Mouse (Mus musculus): ENCODE results near the gene Map3k6. TPM values are rescaled to one million over a fixed set of nuclear protein-coding genes. Genes with fewer than 3 reads are reported as not detected.

Gene Map3k6
- polyA plus RNA-seq, 1 experiment from 2014 or later, result 21.4 TPM

- no peaks in the 10 kb centered on the region for H3K27me3 ChIP-seq
- 30% methylated on average over 24 of the region's 24 CpGs for WGBS
- ATAC-seq (ENCODE audit: insufficient number of reproducible peaks, low FRiP score, low TSS enrichment, low read depth), result no peak
These were observed 52.6 kb downstream of the Map3k6 start for GRCm38 (mm10) chr4:133292901-133293843.

GRCm38 (mm10) chr4:133294084-133294483, 53.5 kb downstream of the Map3k6 start:
- Histone ChIP-seq H3K4me3 (no peak overlapping the region), H3K27me3 (no peaks in the 10 kb centered on the region), H3K4me2 (no peak overlapping the region), H3K9ac (no peak overlapping the region), H3K4me1 (peaks cover 27% of the 10 kb centered on the region), H3K36me3 (peaks cover 48% of the 10 kb centered on the region), H3K27ac (no peak overlapping the region), H3K9me3 (no peaks in the 10 kb centered on the region)
- no peak for ATAC-seq (ENCODE audit: insufficient number of reproducible peaks, low FRiP score, low TSS enrichment, low read depth)
- WGBS, result 50% methylated on average over 11 of the region's 11 CpGs

More at GRCm38 (mm10) chr4:133292901-133293843, 52.6 kb downstream of the Map3k6 start:
- Histone ChIP-seq H3K4me2 (no peak overlapping the region), H3K36me3 (peaks cover 39% of the 10 kb centered on the region), H3K4me1 (peaks cover 23% of the 10 kb centered on the region), H3K9me3 (no peaks in the 10 kb centered on the region), H3K4me3 (no peak overlapping the region), H3K9ac (no peak overlapping the region), H3K27ac (no peak overlapping the region)

GRCm38 (mm10) chr4:133297360-133297759, 56.7 kb downstream of the Map3k6 start:
- 56% methylated on average over 10 of the region's 10 CpGs for WGBS
- Histone ChIP-seq H3K9ac (0 out of 2 replicates have a peak overlapping the region, but pooled peaks have one; percentile 8), H3K4me1 (peaks cover 27% of the 10 kb centered on the region), H3K27ac (no peak overlapping the region), H3K27me3 (no peaks in the 10 kb centered on the region), H3K4me3 (no peak overlapping the region), H3K4me2 (no peak overlapping the region), H3K36me3 (peaks cover 73% of the 10 kb centered on the region), H3K9me3 (no peaks in the 10 kb centered on the region)
- ATAC-seq (ENCODE audit: insufficient number of reproducible peaks, low FRiP score, low TSS enrichment, low read depth), result no peak

- no peaks in the 10 kb centered on the region for H3K9me3 ChIP-seq
- WGBS, result 0% methylated on average over 5 of the region's 5 CpGs
- peaks cover 26% of the 10 kb centered on the region for H3K4me1 ChIP-seq
- no peaks in the 10 kb centered on the region for H3K27me3 ChIP-seq
- H3K9ac ChIP-seq, result 0 out of 2 replicates have a peak overlapping the region, but pooled peaks have one; percentile 8
- peaks cover 76% of the 10 kb centered on the region for H3K36me3 ChIP-seq
- no peak overlapping the region for H3K4me2 ChIP-seq
- ATAC-seq (ENCODE audit: insufficient number of reproducible peaks, low FRiP score, low TSS enrichment, low read depth), result peak; percentile 68; the same call in 1 of the 2 replicates
- H3K27ac ChIP-seq, result peak overlapping the region; percentile 22; the same call in 1 of the 2 replicates
- no peak overlapping the region for H3K4me3 ChIP-seq
These were observed 57.2 kb downstream of the Map3k6 start for GRCm38 (mm10) chr4:133297801-133298238.

GRCm38 (mm10) chr4:133298516-133299365, 58.1 kb downstream of the Map3k6 start:
- ATAC-seq (ENCODE audit: insufficient number of reproducible peaks, low FRiP score, low TSS enrichment, low read depth), result no peak
- peak overlapping the region; percentile 22; the same call in 1 of the 2 replicates for H3K27ac ChIP-seq

GRCm38 (mm10) chr4:133299701-133300100, 59.1 kb downstream of the Map3k6 start:
- ATAC-seq (ENCODE audit: insufficient number of reproducible peaks, low FRiP score, low TSS enrichment, low read depth), result no peak
- Histone ChIP-seq H3K9ac (no peak overlapping the region), H3K4me3 (no peak overlapping the region), H3K36me3 (peaks cover 76% of the 10 kb centered on the region), H3K4me2 (no peak overlapping the region), H3K27ac (no peak overlapping the region), H3K27me3 (no peaks in the 10 kb centered on the region), H3K4me1 (peaks cover 13% of the 10 kb centered on the region), H3K9me3 (no peaks in the 10 kb centered on the region)
- WGBS, result 50% methylated on average over 5 of the region's 5 CpGs

More at GRCm38 (mm10) chr4:133298516-133299365, 58.1 kb downstream of the Map3k6 start:
- Histone ChIP-seq H3K9ac (no peak overlapping the region), H3K4me2 (no peak overlapping the region), H3K4me1 (peaks cover 17% of the 10 kb centered on the region), H3K9me3 (no peaks in the 10 kb centered on the region), H3K27me3 (no peaks in the 10 kb centered on the region), H3K4me3 (no peak overlapping the region), H3K36me3 (peaks cover 78% of the 10 kb centered on the region)
- WGBS, result 45% methylated on average over 12 of the region's 12 CpGs

GRCm38 (mm10) chr4:133300421-133300820, 59.8 kb downstream of the Map3k6 start:
- no peak overlapping the region for H3K4me2 ChIP-seq
- ATAC-seq (ENCODE audit: insufficient number of reproducible peaks, low FRiP score, low TSS enrichment, low read depth), result no peak
- peaks cover 13% of the 10 kb centered on the region for H3K4me1 ChIP-seq
- no peaks in the 10 kb centered on the region for H3K9me3 ChIP-seq
- 89% methylated on average over 11 of the region's 11 CpGs for WGBS
- no peak overlapping the region for H3K9ac ChIP-seq
- H3K27me3 ChIP-seq, result no peaks in the 10 kb centered on the region
- H3K4me3 ChIP-seq, result no peak overlapping the region
- H3K36me3 ChIP-seq, result peaks cover 75% of the 10 kb centered on the region
- no peak overlapping the region for H3K27ac ChIP-seq

- H3K9me3 ChIP-seq, result no peaks in the 10 kb centered on the region
- no peak overlapping the region for H3K27ac ChIP-seq
- no peak overlapping the region for H3K4me3 ChIP-seq
- 24% methylated on average over 4 of the region's 4 CpGs for WGBS
- H3K4me2 ChIP-seq, result no peak overlapping the region
- H3K27me3 ChIP-seq, result no peaks in the 10 kb centered on the region
- H3K9ac ChIP-seq, result no peak overlapping the region
- ATAC-seq (ENCODE audit: insufficient number of reproducible peaks, low FRiP score, low TSS enrichment, low read depth), result no peak
- peaks cover 69% of the 10 kb centered on the region for H3K36me3 ChIP-seq
- H3K4me1 ChIP-seq, result peaks cover 13% of the 10 kb centered on the region
These were observed 61.2 kb downstream of the Map3k6 start for GRCm38 (mm10) chr4:133301802-133302201.

Small RNAs within 50 kb of the gene (microRNA-seq; reads per million reads assigned to microRNA genes)
- not detected for gene Mir7017

Other genes starting within 250 kb of the Map3k6 start
- 10.7 and 13.2 TPM in 2 replicates for gene Ahdc1, start 229.6 kb upstream of the Map3k6 start, polyA plus RNA-seq (2015; fragmentation: Nextera tagmentation; extraction: Ambion mirVana)
- gene Wasf2, start 110.3 kb upstream of the Map3k6 start, polyA plus RNA-seq (2015; fragmentation: Nextera tagmentation; extraction: Ambion mirVana), result 117 and 129 TPM in 2 replicates
- 3.6 and 5.2 TPM in 2 replicates for gene Cd164l2, start 28.7 kb upstream of the Map3k6 start, polyA plus RNA-seq (2015; fragmentation: Nextera tagmentation; extraction: Ambion mirVana)
- not detected in 2 replicates for gene Gpr3, start 28.3 kb upstream of the Map3k6 start, polyA plus RNA-seq (2015; fragmentation: Nextera tagmentation; extraction: Ambion mirVana)
- gene Sytl1, start 22.3 kb downstream of the Map3k6 start, polyA plus RNA-seq (2015; fragmentation: Nextera tagmentation; extraction: Ambion mirVana), result 54.1 and 57.4 TPM in 2 replicates
- gene Tmem222, start 37.0 kb downstream of the Map3k6 start, polyA plus RNA-seq (2015; fragmentation: Nextera tagmentation; extraction: Ambion mirVana), result 81.6 and 82.7 TPM in 2 replicates
- gene Wdtc1, start 112.7 kb downstream of the Map3k6 start, polyA plus RNA-seq (2015; fragmentation: Nextera tagmentation; extraction: Ambion mirVana), result 13.9 TPM in 2 replicates
- gene Slc9a1, start 128.9 kb downstream of the Map3k6 start, polyA plus RNA-seq (2015; fragmentation: Nextera tagmentation; extraction: Ambion mirVana), result 10.1 and 10.9 TPM in 2 replicates
- 11.8 and 12.6 TPM in 2 replicates for gene Tent5b, start 239.3 kb downstream of the Map3k6 start, polyA plus RNA-seq (2015; fragmentation: Nextera tagmentation; extraction: Ambion mirVana)

All from limb, embryonic 15.5 days (tissue).